Mouse (Mus musculus) A20 (cell line): ENCODE data around the gene Dpp6.

Experiments used
- DNase-seq: peaks from one replicate; pipeline ENCODE4 v3.0.0-alpha.2; 2011; ENCODE audit warnings: low read depth, low spot score

Gene Dpp6

DNA sequence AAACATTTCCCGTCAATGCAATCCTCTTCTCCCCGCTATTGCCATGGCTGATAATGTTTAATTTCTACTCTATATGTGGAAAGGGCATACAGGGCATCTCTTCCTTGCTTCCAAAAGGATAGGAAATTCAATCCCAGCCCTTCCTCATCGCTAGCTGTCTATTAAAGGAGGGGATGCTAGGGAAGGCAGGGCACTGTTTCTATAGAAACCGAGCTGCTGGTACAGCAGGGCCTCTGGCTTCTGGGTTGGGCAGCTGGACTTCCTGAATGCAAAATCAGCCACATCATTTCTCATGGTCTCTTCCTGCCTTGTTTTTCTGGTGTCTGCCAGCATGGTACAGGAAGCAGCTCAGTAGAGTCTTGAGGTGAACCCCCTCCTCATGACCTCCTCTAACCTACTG is 243.1 kb downstream of the Dpp6 start:
- no peak for DNase-seq

DNA sequence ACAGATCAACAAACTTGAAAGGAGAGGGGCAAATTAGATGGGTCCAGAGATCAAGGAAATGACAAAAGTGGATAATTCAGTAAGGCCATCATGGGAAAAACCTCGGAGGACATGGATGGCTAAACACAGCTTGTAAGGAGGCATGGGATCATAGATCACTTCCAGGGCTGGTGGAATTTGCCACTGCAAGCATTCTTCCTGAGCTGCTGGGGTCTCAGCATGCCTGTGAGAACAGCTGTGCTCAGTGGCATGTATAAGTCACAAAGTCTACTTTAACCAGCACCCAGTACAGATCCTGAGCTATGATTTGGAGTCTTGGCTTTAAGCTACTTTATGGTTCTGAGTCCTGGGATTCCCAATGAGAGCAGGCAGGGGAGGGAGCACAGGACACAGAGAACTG is 246.9 kb downstream of the Dpp6 start:
- no peak for DNase-seq

DNA sequence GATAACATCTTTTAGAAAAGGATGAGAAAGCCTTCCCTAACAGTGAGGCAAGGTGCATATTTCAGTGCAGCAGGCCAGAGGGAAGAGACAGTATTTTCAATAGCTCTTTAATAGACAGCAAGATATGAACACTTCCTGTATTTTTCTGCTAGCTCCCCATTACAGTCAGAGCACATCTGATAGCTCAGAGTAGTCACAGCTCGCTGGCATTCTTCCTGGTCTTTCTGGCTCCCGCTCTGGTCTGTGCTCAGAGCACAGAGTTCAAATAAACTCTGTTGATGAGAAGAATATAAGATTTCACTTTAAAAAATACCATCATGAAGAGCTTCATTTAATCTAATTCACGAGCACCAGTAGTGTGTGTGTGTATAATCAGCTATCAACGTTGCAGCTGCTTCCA is 249.8 kb downstream of the Dpp6 start:
- no peak for DNase-seq

DNA sequence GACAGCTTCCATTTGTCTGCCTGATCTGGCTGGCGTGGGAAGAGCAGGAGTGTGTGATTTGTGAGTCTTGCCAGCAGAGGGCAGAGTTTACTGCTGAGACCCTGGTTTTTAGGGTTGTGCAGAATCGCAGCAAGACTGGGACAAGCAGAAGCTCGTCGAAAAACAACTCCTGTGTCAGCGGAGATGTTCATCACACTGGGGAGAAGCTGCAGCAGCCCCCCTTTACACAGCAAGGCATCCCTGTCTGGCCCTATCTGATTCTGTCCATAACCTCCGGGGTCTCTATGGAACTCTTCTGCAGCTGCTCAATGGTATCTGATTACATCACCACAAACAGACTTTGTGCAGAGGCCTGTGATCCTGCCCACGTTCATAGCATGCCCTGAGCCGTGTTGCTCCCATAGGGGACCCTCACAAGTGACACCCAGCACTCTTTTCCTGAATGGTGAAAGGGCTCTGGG is 258.2 kb downstream of the Dpp6 start:
- DNase-seq: no peak

DNA sequence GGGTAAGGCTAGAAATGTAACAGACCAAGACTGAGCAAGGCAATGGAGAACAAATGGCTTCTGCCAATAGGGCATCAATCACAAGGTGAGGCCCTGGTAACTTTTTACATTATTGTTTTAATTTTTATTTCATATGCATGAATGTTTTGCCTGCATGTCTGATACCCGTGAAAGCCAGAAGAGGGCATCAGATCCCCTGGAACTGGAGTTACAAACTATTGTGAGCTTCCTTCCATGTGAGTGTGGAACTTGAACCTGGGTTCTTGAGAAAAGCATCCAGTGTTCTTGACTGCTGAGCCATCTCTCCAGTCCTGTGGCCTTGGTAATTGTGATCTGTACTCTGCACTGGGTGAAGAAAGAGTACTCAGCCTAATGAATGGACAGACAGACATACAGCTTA is 259.0 kb downstream of the Dpp6 start:
- DNase-seq: no peak

DNA sequence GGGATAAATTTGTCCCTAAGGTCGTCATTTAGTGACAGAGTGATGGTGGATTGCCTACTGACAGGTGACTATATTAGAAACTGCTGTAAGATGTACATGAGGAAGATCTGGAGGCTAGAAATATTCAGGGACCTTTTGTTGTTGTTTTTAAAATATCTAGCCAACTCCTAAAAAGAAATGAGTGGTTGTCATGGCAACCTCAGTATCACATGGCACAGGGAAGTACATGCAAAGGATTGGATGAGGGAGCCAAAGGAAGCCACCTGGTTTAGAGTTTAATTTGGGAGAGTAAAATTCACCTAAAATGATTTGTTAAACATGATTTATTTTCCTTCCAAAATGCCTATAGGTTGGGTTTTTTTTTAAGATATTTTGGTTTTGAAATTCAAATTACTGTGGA is 260.8 kb downstream of the Dpp6 start:
- DNase-seq: no peak

DNA sequence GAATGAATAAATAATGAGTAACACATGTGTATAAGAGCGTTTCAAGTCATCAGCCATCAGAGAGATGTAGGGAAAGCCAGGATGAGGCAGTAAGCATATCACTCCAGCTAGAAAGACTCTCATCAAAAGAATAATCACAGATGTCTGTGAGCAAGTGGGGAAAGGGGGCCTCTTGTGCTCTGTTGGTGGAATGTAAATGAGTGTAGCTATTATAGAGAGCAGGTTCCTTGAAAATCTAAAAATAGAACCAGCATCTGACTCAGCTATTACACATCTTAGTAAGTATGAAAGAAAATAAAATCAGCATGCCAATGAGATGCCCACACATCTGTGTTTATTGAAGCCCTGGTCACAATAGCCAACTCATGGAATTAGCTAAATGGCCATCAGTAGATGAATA is 264.3 kb downstream of the Dpp6 start:
- no peak for DNase-seq

DNA sequence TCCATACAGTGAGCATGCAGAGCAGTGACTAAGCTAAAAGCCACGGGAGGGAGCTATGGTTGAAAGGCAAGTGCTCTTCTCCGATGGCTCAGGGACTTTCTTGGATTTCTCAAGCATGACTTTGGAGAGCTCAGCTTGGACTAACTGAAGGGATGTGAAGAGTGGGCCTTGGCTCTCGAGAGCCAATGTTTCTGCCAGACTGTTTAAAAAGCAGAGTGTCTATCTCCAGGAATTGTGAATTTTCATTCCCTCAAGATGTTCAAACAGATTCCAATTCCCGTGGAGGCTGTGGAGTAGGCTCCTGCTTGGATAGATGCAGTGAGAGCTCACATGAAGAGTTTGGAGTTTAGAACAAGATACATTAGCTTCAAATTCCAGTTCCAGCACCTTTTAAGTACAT is 266.8 kb downstream of the Dpp6 start:
- no peak for DNase-seq

DNA sequence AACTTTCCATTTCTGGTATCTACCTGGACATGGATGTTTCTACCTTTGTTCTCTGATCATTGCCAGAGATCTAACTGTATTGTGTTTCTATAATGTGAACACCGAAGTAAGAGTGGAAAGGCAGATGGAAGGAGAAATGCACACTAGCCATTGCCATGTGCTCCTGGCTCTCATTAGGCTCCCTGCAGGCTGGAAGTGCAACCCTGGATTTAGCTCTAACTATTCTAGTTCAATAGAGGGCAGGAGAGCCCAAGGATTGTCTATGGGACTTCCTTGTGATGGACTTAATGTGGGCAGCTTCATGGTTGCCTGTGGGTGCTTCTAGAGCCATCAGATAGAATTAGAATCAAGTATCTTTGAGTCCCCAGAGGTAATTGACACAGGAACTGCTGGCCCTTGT is 291.2 kb downstream of the Dpp6 start:
- no peak for DNase-seq

DNA sequence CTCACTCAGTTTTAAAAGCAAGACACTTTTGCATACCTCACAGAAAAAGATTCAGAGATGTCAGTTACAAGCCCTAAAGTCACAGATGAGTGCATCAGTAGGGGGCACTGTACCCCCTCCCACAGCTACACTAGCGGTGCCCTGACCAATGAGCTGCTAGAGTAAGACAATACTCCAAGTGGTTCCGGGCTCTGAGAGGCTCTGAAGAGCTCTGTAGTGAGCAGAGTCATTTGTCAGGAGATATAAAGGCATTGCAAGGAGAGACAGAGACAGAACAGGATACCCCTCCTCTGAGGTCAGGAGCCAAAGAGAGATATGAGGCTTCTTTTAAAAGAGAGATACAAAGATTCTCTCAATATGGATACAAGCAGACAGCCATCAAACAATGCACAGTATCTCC is 305.5 kb downstream of the Dpp6 start:
- DNase-seq: no peak

DNA sequence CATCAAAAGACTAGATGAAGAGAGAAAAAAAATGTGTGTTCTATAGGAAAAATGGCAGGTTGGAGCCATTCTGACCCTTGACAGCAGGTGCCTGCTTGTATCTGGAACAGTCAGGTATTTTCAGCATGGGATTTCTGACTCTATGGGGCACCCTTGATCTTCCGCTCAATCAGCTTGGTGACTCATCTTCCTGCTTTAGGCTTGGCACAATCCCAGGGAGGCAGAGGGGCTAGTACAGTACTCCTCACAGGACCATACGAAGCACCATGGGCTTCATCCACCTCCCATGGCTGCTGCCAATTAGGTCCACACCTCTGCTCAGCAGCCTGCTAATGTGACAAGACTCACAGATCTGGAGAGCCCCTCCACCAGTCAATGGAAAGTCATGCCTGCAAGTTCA is 305.9 kb downstream of the Dpp6 start:
- no peak for DNase-seq

DNA sequence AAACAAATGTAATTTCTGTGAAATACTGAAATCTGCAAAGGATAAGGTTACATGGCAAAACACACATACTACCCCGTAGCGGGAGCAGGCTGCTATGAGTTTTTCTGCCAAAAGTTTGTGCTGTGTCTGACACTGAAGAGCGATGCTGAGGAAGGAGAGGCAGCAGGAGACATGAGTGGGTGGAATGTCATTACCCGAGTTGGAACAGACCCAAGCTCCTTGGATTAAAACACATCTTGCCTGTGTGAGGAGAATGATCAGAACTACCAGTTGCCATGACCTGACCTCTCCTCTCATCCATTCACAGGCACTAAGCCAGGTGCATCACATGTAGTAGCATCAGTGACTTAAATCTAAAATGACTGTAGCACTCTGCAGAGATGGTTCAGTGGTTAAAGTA is 309.0 kb downstream of the Dpp6 start:
- DNase-seq: no peak

DNA sequence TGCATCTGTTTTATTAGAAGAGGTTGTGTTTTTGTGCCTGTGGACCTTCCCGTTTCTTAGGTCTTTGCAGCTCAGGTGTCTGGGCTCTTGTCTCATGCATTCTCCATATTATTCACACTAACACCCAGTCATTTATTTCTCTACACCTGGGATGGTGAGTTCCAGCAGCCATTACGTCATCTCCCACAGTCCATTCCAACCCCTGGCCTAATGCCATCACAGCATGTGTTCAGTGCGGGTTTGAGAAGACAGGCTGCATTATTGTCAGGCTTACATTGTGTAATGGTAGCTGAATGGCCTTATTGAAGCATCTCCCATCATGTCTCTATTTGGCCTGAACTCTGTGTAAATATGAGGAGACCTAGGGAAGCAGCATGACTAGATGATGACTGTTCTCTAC is 316.2 kb downstream of the Dpp6 start:
- no peak for DNase-seq

DNA sequence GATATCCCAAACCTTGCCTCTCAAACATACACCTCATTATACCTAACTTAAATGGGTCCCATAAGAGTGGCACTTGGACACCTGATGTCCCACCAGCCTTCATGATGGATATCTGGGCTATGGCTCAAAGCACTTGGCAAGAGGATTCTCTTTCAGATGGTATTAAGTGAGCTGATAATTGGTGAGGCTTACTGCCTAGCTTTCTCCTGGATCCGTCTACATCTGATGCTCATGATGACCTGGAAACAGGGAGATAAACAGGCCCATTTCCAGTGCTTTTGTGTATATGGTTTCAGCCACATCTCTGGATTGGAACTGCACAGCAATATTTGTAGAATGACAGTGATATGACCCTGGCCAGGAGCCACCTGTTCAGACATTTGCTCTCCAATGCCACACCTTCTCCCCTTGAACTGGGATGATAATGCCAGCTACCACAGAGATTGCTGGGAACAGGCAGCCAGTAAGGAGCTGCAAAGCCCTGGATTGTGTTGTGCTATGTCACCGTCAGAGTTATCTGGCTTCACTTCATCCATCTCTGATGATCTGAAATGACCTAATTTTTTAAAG is 317.5 kb downstream of the Dpp6 start:
- DNase-seq: no peak

DNA sequence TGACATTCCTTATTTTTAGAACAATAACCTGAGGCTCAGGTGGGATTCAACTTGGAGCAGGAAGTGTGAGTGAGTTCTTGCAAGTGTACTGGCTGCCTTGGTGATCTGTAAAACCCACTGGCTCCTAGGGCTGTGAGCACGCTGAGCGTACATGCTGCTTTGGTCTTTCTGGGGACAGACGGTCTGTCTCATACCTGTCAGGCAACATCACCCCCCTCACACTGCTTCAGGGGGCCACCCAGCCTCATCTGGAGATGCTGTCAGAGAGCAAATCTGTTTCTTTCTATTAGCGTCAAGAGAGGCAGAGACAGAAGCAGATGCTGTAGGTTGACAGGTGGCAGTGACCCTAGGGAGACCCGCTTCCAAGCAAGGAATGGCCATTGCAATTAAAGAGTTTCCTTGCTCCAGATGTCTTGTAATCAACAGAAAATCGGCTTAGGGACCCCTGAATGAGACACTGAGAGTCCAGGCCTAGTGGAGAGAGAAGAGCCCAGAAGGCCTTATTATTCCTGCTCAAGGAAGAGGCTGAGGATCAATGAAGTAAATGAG is 330.5 kb downstream of the Dpp6 start:
- no peak for DNase-seq

DNA sequence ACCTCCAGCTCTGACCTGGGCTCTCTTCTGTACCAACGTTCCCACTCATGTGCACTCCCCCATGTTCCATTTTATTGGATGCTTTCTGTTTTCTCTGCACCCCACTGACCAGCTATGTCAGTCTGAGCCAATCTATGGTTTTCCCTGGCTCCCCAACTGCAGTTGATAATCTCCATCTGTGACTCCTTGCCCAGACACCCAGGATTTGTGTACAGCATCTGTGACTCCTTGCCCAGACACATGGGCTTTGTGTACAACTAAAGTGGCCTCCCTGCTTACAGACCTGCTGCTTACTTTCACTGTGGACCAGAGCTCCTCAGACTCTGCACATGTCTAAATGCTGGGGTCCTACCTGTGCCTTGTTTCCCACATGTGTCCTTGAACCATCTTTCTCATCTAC is 334.0 kb downstream of the Dpp6 start:
- DNase-seq: no peak

DNA sequence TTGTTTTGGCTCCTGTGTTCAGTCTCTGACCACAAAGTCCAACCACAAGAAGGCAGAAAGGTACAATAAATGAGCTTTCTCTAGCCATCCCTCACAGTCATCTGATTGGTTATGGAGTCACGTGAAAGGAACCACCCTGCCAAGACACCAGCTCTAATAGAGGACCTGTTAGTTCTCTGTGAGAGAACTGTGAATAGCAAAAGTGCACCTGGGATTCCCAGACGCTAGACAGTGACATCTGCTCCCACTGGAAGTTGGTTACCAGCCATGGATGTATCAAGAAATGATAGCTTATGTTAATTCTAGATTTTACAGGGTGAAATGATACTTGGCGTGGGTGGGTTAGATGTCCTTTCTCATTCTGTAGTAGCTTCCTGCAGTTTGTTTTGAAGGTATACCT is 338.7 kb downstream of the Dpp6 start:
- DNase-seq: no peak

DNA sequence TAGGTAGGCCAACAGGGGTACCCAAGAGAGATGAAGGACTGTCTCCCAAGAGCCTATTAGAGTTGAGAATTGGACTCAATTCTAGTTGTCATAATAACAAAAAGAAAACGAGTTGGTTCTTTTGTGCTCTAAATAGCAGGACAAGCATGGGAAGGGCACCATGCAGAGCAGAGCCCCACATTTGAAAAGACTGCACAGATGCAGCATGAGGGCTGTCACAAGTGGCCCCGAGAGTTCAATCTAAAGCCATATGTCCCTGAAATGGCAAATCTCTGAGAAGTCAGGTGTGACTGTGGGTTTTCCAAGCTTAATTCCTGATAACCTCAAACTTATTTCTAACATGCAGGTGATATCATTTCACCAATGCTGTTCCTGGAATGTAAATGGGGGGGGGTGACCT is 339.4 kb downstream of the Dpp6 start:
- no peak for DNase-seq

DNA sequence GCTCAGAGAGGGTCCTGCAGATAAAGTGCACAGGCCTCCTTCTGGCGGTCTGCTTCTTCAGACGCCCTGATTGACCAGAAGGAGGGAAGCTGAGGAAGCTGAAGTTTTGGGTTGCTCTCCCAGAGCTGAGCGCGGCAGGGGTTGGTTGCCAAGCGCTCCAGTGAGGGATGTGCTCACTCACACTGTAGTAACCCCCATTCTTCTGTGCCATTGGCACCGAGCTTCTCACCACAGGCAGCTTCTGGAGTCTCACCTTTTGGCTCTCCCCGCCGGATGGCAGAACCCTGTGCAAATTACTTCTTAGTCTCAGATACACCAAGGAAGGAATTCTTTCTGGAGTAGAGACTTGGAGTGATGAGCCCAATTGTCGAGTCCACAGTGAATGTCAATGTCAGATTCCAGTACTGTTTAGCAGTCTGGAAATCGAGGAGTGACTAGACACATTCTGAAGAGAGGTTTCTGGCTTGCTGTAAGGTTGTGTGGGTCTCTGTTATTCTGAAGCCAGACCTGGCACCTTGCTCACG is 344.2 kb downstream of the Dpp6 start:
- no peak for DNase-seq

DNA sequence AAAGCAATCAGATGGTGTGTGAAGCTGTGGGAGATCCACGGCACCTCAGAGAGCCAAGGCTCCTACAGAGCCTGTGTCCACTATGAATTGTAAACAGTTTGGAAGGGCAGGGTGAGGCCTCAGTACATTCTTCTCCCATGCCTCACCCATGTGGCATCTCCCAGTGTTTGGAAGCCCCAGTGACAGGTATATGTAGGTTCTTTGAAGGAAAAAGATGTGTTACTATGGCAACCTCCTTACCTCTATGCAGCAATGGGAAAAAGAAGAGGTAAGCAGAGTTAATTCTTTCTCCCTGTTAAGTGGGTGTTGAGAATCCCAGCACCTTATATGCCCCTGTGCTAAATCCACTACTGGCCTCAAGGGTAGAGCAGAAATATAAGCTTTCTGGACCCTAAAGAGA is 351.5 kb downstream of the Dpp6 start:
- no peak for DNase-seq

DNA sequence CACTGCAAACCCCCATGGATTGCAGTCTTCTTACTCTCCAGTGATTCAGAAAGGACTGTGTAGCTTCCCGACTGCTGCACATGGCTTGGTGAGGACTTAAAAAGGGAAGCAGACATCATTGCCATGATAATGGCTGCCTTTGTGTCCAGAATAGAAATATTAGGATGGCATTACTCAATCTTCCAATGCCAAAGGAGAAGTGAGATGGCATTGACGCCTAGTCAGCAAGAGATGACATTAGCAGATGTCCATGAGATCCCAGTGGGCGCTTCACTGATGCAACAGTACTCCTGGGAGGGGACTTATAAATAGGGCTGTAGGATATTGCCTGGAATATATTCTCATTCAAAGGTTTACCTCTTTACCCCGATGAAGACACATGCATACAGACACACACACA is 368.0 kb downstream of the Dpp6 start:
- no peak for DNase-seq

DNA sequence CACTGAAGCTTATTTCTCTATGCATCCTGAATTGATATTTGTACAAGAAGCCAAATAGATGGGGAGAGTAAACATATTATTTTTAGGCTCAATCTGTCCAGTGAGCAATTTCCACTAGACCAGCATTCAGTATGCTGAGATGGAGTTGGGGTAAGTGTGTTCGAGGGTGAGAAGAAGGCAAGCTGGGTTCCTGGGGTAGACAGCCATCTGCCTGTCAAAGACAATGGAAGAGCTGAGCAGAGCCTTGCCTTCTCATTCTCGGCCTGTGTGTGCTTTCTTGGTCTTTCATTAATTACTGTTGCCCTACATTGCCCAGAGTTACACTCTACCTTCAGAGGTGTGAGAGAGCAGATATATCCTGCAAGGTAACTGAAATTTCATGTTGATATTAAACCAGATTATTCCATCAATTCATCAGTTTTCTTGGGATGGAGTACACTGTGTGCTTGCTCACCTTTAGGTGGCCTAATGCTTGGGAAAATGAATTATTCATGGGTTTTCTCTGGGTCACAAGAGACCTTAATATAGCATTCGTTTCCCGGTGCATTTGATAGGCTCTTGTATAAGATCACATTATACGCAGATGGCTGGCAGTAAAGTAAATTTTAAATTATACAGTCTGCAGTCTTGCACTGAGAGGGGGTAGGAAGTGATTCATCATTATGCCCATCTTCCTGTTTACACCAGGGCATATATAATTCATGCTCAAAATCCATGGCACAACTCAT is 374.4 kb downstream of the Dpp6 start:
- no peak for DNase-seq

DNA sequence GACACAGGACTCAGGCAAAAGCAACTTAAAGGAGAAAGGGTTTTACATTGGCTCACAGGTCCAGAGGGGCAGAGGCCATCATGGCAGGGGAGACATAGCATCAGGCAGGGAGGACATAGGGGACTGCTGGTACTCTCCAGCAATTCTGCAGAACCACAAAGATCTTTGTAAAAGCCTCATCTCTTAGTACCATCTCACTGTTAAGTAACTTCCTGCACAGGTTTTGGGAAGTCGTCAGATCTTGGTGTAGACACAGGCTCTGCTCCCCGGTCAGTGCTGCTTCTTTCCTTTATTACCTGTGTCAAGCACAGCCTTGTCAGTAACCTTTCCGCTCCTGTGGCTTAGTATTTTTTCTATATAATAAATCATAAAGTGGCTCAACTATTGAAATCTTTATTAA is 377.2 kb downstream of the Dpp6 start:
- DNase-seq: no peak
